Mouse (Mus musculus) neural tube, embryonic 12.5 days (tissue): ENCODE measurements around the gene Spint2. TPM values are rescaled to one million over a fixed set of nuclear protein-coding genes. Genes with fewer than 3 reads are reported as not detected.
A peak's percentile ranks its signal among the peaks of the same experiment; 100 is the strongest.
"Not testable (repeated sequence)": the region's sequence is repeated elsewhere in the genome, so short reads cannot be mapped to it uniquely, and the experiment has no call there.

Experiments
- ATAC-seq: fragments of 200-750 bp; cut with Nextera tagmentation; 2 replicates; pipeline ENCODE4 v1.8.0; 2017; ENCODE audit warnings: low read depth, mild to moderate bottlenecking, moderate TSS enrichment, moderate library complexity; ENCODE audit not compliant: low FRiP score
- H3K27ac ChIP-seq: fragments of 300-500 bp; sonication (generic); 2 replicates; pipeline ENCODE4 v1.5.1; 2016
- H3K27me3 ChIP-seq: fragments of 300-500 bp; sonication (generic); replicated peaks from 2 replicates; pipeline ENCODE4 v1.6.1; 2016; ENCODE audit warnings: mild to moderate bottlenecking
- H3K36me3 ChIP-seq: fragments of 300-500 bp; sonication (generic); 2 replicates; pipeline ENCODE4 v1.6.1; 2016; ENCODE audit warnings: mild to moderate bottlenecking
- H3K4me1 ChIP-seq: fragments of 300-500 bp; sonication (generic); 2 replicates; pipeline ENCODE4 v1.6.1; 2016
- H3K4me2 ChIP-seq: fragments of 300-500 bp; sonication (generic); replicated peaks from 2 replicates; pipeline ENCODE4 v1.6.1; 2016; ENCODE audit warnings: mild to moderate bottlenecking
- H3K4me3 ChIP-seq: fragments of 300-500 bp; sonication (generic); 2 replicates; pipeline ENCODE4 v1.5.1; 2016
- H3K9ac ChIP-seq: fragments of 300-500 bp; sonication (generic); 2 replicates; pipeline ENCODE4 v1.6.1; 2016; ENCODE audit warnings: mild to moderate bottlenecking
- H3K9me3 ChIP-seq: fragments of 300-500 bp; sonication (generic); 2 replicates; pipeline ENCODE4 v1.6.1; 2016; ENCODE audit warnings: mild to moderate bottlenecking
- WGBS: fragments of 180-500 bp; shearing (Covaris S2); methylation state at CpG from one replicate; pipeline ENCODE4 v1.1.7; 2016; 5-methylcytosine and 5-hydroxymethylcytosine counted together
- polyA plus RNA-seq: library from polyadenylated mRNA; unstranded; fragments of >200 nt; fragmentation: Nextera tagmentation; extraction: Ambion mirVana; gene quantifications from 2 replicates; pipeline ENCODE4 v1.2.1, GENCODE M21; 2016

The Spint2 gene
- polyA plus RNA-seq, 1 experiment from 2014 or later = 23.5 TPM

- ATAC-seq = no peak
- Histone ChIP-seq H3K27me3 (peaks cover 18% of the 10 kb centered on the region), H3K27ac (no peak overlapping the region), H3K9me3 (no peaks in the 10 kb centered on the region), H3K4me2 (no peak overlapping the region), H3K4me1 (0 out of 2 replicates have a peak, but pooled peaks cover 7% of the 10 kb centered on the region), H3K9ac (no peak overlapping the region), H3K4me3 (no peak overlapping the region), H3K36me3 (peaks cover 21% of the 10 kb centered on the region)
- WGBS = 88% methylated on average over 21 of the region's 21 CpGs
Measured at GRCm38 (mm10) chr7:29246619-29247313, 34.9 kb downstream of the Spint2 start.

- H3K9ac ChIP-seq = no peak overlapping the region
- 89% methylated on average over 5 of the region's 5 CpGs for WGBS
- H3K27ac ChIP-seq = no peak overlapping the region
- H3K4me3 ChIP-seq = no peak overlapping the region
- H3K4me1 ChIP-seq = 0 out of 2 replicates have a peak, but pooled peaks cover 7% of the 10 kb centered on the region
- ATAC-seq = no peak
- peaks cover 21% of the 10 kb centered on the region for H3K36me3 ChIP-seq
- peaks cover 18% of the 10 kb centered on the region for H3K27me3 ChIP-seq
- H3K9me3 ChIP-seq = no peaks in the 10 kb centered on the region
- no peak overlapping the region for H3K4me2 ChIP-seq
Measured at GRCm38 (mm10) chr7:29246015-29246414, 35.7 kb downstream of the Spint2 start.

DNA sequence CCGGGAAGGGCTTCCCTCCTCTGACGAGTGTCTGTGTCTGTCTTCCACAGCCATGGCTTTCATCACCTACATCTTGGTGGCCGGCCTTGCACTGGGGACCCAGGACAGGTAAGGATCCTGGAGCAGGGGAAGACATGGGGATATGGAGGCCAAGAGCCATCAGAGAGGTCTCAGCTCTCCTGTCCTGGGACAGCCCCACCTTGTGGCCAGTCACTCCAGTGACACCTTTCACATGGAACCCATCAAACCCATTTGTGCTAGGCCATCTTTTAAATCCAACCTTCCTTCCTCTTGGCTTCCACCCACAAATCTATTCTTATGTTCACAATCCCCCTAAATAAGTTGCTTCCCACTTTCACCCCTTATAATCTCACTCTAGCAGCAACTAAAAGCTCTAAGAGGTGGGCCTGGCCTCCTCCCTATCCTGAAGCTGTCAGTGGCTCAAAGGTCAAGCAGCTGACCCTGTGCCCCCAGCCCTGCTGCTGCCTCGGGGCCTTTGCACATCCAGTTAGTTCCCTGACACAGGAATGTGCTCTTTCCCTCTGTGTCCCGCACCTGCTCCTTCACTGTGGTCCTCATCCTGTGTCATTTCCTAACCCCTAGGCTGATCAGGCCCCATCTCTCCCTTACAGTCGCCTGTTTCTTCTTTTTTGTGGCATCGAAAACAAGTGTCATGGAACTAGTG is 36.8 kb downstream of the Spint2 start:
- Histone ChIP-seq H3K36me3 (peaks cover 21% of the 10 kb centered on the region), H3K27me3 (peaks cover 18% of the 10 kb centered on the region), H3K9me3 (no peaks in the 10 kb centered on the region), H3K4me1 (0 out of 2 replicates have a peak, but pooled peaks cover 7% of the 10 kb centered on the region), H3K4me3 (no peak overlapping the region), H3K4me2 (no peak overlapping the region), H3K27ac (no peak overlapping the region), H3K9ac (no peak overlapping the region)
- ATAC-seq = no peak
- WGBS = 90% methylated on average over 7 of the region's 7 CpGs

GRCm38 (mm10) chr7:29238019-29238967 is 43.4 kb downstream of the Spint2 start, which contains the start of gene Yif1b:
Yif1b (plus strand) TSS chr7:29238329.
- peak within 1 kb of the TSS; percentile 66 for H3K4me3 ChIP-seq
- peak; percentile 97 for ATAC-seq
- H3K9me3 ChIP-seq = no peaks in the 10 kb centered on the region
- peaks cover 10% of the 10 kb centered on the region for H3K4me1 ChIP-seq
- WGBS = under 1% methylated on average over 60 of the region's 60 CpGs
- peak within 1 kb of the TSS; percentile 67 for H3K9ac ChIP-seq
- H3K27me3 ChIP-seq = peaks cover 11% of the 10 kb centered on the region
- no peaks in the 10 kb centered on the region for H3K36me3 ChIP-seq
- H3K27ac ChIP-seq = peak within 1 kb of the TSS; percentile 59
- H3K4me2 ChIP-seq = peak within 1 kb of the TSS; percentile 76

GRCm38 (mm10) chr7:29237596-29237995 is 44.1 kb downstream of the Spint2 start:
- peaks cover 18% of the 10 kb centered on the region for H3K27me3 ChIP-seq
- not testable (repeated sequence) for H3K9me3 ChIP-seq, H3K36me3 ChIP-seq, H3K4me1 ChIP-seq
- H3K4me3 ChIP-seq = peak overlapping the region; percentile 66
- peak; percentile 14; the same call in 1 of the 2 replicates for ATAC-seq
- H3K27ac ChIP-seq = peak overlapping the region; percentile 59
- 26% methylated on average over 6 of the region's 6 CpGs for WGBS
- H3K4me2 ChIP-seq = peak overlapping the region; percentile 76
- 0 out of 2 replicates have a peak overlapping the region, but pooled peaks have one; percentile 38 for H3K9ac ChIP-seq

- no peak overlapping the region for H3K9ac ChIP-seq
- no peak overlapping the region for H3K4me3 ChIP-seq
- no peak for ATAC-seq
- H3K27me3 ChIP-seq = peaks cover 28% of the 10 kb centered on the region
- H3K36me3 ChIP-seq = no peaks in the 10 kb centered on the region
- H3K4me2 ChIP-seq = no peak overlapping the region
- no peaks in the 10 kb centered on the region for H3K9me3 ChIP-seq
- WGBS = 86% methylated on average over 4 of the region's 4 CpGs
- no peak overlapping the region for H3K27ac ChIP-seq
- peaks cover 17% of the 10 kb centered on the region for H3K4me1 ChIP-seq
Measured at GRCm38 (mm10) chr7:29236593-29236992, 45.1 kb downstream of the Spint2 start.

DNA sequence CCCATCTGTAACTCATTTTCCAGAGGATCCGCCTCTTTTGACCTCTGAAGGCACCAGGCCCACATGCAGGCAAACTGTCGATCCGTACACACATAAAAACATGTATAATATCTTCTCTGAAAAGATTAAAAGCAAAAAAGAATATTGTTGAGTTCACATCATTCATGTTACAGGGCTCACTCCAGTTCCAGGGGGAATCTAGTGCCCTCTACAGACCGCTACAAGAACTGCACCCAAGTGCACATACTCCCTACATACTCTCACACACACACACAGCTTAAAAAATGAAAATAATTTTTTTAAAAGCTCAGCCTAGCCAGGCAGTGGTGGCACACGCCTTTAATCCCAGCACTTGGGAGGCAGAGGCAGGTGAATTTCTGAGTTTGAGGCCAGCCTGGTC is 47.1 kb downstream of the Spint2 start:
- Histone ChIP-seq H3K27me3 (peaks cover 41% of the 10 kb centered on the region), H3K4me1 (peaks cover 17% of the 10 kb centered on the region)

DNA sequence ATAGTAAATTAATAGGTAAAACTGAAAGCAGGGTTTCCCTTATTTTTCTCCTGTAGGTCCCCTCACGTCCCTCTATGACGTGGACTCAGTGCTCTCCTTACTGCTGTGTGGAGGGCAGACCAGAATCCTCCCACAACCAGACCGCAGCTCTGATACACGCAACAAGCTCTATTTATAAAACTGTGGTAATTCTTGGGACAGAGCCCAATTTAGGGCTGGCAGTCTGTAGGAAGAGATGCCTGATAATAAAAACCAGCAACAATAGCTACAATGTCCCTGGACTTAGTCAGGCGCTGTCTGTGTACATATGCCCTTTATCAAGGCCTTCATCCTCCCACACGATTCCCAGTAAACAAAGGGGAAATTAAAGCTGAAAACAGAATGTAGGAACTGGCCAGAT is 48.0 kb downstream of the Spint2 start:
- ATAC-seq = no peak

More for the DNA sequence above, 47.1 kb downstream of the Spint2 start:
- no peak for ATAC-seq
- Histone ChIP-seq H3K27ac (no peak overlapping the region), H3K9ac (no peak overlapping the region), H3K4me2 (no peak overlapping the region), H3K4me3 (no peak overlapping the region), H3K36me3 (no peaks in the 10 kb centered on the region), H3K9me3 (no peaks in the 10 kb centered on the region)
- WGBS = 74% methylated on average over 5 of the region's 5 CpGs

GRCm38 (mm10) chr7:29232247-29233013 is 49.3 kb downstream of the Spint2 start, which contains the start of gene Kcnk6:
Kcnk6 (minus strand) TSS chr7:29232515.
- ATAC-seq = no peak
- H3K27me3 ChIP-seq = peaks cover 41% of the 10 kb centered on the region

More for the DNA sequence above, 48.0 kb downstream of the Spint2 start:
- H3K27ac ChIP-seq = no peak overlapping the region
- peaks cover 41% of the 10 kb centered on the region for H3K27me3 ChIP-seq
- H3K9ac ChIP-seq = no peak overlapping the region
- 79% methylated on average over 6 of the region's 6 CpGs for WGBS
- no peaks in the 10 kb centered on the region for H3K36me3 ChIP-seq
- H3K4me2 ChIP-seq = no peak overlapping the region
- no peak overlapping the region for H3K4me3 ChIP-seq
- H3K4me1 ChIP-seq = peaks cover 10% of the 10 kb centered on the region
- no peaks in the 10 kb centered on the region for H3K9me3 ChIP-seq

DNA sequence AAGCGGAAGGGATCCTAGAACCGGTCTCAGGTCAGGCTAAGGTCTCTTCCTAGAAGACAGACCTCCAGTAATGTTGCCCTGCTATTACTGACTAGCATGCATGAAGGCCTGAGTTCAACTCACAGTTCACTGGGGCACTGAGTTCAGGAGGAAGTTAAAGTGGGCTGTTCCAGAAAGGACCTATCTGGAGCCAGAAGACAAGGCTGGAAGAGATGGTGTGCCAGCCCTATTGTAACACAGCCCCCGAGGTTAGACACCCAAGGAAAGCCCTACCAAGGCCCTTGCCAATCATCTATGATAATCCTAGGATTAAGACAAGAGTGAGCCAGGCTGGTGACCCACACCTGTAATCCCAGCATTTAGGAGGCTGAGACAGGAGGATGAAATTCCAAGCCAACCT is 50.2 kb downstream of the Spint2 start:
- Histone ChIP-seq H3K27me3 (peaks cover 41% of the 10 kb centered on the region), H3K4me3 (no peak overlapping the region; the same call in 1 of the 2 replicates), H3K27ac (no peak overlapping the region), H3K4me2 (peak overlapping the region; percentile 84), H3K4me1 (peaks cover 7% of the 10 kb centered on the region), H3K9me3 (no peaks in the 10 kb centered on the region), H3K36me3 (no peaks in the 10 kb centered on the region), H3K9ac (no peak overlapping the region)
- WGBS = 59% methylated on average over 3 of the region's 3 CpGs
- no peak for ATAC-seq

More at GRCm38 (mm10) chr7:29232247-29233013, 49.3 kb downstream of the Spint2 start, which contains the start of gene Kcnk6:
- Histone ChIP-seq H3K4me2 (peak within 1 kb of the TSS; percentile 84), H3K4me1 (peaks cover 7% of the 10 kb centered on the region), H3K9ac (peak within 1 kb of the TSS; percentile 58), H3K36me3 (no peaks in the 10 kb centered on the region), H3K27ac (no peak within 1 kb of the TSS), H3K9me3 (no peaks in the 10 kb centered on the region), H3K4me3 (peak within 1 kb of the TSS; percentile 43)
- 2% methylated on average over 56 of the region's 62 CpGs for WGBS

DNA sequence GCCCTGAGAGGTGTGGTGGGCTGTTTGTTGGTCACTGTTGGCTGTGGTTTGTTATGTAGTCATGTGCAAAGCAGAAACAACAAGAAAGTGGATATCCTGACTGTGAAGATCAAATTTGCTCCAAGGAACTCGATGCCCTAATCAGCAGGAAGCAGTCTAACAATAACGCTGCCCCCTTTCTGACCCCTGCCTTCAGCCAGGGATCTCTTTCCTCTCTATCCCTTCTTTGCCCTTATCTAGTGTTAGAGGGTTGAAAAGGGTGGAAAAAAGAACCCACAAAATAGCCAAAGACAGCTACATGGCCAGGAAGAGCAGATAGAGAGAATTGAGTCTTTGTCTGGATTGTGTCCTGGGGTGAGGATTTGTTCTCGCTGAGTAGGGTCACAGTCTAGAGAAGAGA is 51.2 kb downstream of the Spint2 start:
- no peak overlapping the region for H3K9ac ChIP-seq
- peaks cover 8% of the 10 kb centered on the region for H3K4me1 ChIP-seq
- no peaks in the 10 kb centered on the region for H3K36me3 ChIP-seq
- 34% methylated on average over 3 of the region's 3 CpGs for WGBS
- no peak overlapping the region for H3K4me2 ChIP-seq
- peaks cover 41% of the 10 kb centered on the region for H3K27me3 ChIP-seq
- ATAC-seq = no peak
- H3K4me3 ChIP-seq = no peak overlapping the region
- no peak overlapping the region for H3K27ac ChIP-seq
- H3K9me3 ChIP-seq = no peaks in the 10 kb centered on the region
